Mouse (Mus musculus) limb, embryonic 13.5 days (tissue): ENCODE measurements around the gene Sox6. TPM values are rescaled to one million over a fixed set of nuclear protein-coding genes. Genes with fewer than 3 reads are reported as not detected.

Experiments
- ATAC-seq: fragments of 200-750 bp; cut with Nextera tagmentation; 2 replicates; pipeline ENCODE4 v1.8.0; 2017; ENCODE audit warnings: low read depth, moderate number of reproducible peaks, moderate TSS enrichment; ENCODE audit not compliant: low FRiP score
- H3K27ac ChIP-seq: fragments of 300-500 bp; sonication (generic); 2 replicates; pipeline ENCODE4 v1.5.1; 2015; ENCODE audit warnings: inconsistent platforms, mild to moderate bottlenecking, moderate library complexity
- H3K27me3 ChIP-seq: fragments of 300-500 bp; sonication (generic); 2 replicates; pipeline ENCODE4 v1.6.1; 2015; ENCODE audit warnings: mild to moderate bottlenecking, inconsistent platforms
- H3K36me3 ChIP-seq: fragments of 300-500 bp; sonication (generic); 2 replicates; pipeline ENCODE4 v1.6.1; 2015; ENCODE audit warnings: inconsistent platforms, mild to moderate bottlenecking, moderate library complexity
- H3K4me1 ChIP-seq: fragments of 300-500 bp; sonication (generic); 2 replicates; pipeline ENCODE4 v1.6.1; 2015; ENCODE audit warnings: inconsistent platforms
- H3K4me2 ChIP-seq: fragments of 300-500 bp; sonication (generic); replicated peaks from 2 replicates; pipeline ENCODE4 v1.6.1; 2015; ENCODE audit warnings: inconsistent platforms, mild to moderate bottlenecking, moderate library complexity
- H3K4me3 ChIP-seq: fragments of 300-500 bp; sonication (generic); 2 replicates; pipeline ENCODE4 v1.5.1; 2015; ENCODE audit warnings: moderate library complexity, mild to moderate bottlenecking, inconsistent platforms
- H3K9ac ChIP-seq: fragments of 300-500 bp; sonication (generic); 2 replicates; pipeline ENCODE4 v1.6.1; 2015; ENCODE audit warnings: mild to moderate bottlenecking, inconsistent platforms
- H3K9me3 ChIP-seq: fragments of 300-500 bp; sonication (generic); 2 replicates; pipeline ENCODE4 v1.6.1; 2016; ENCODE audit warnings: inconsistent platforms
- WGBS: fragments of 180-500 bp; shearing (Covaris S2); methylation state at CpG from one replicate; pipeline ENCODE4 v1.1.7; 2015; 5-methylcytosine and 5-hydroxymethylcytosine counted together
- polyA plus RNA-seq: library from polyadenylated mRNA; unstranded; fragments of >200 nt; fragmentation: Nextera tagmentation; extraction: Ambion mirVana; gene quantifications from 2 replicates; pipeline ENCODE4 v1.2.1, GENCODE M21; 2015

Sox6 gene
- polyA plus RNA-seq, 1 experiment from 2014 or later = 105 TPM

DNA sequence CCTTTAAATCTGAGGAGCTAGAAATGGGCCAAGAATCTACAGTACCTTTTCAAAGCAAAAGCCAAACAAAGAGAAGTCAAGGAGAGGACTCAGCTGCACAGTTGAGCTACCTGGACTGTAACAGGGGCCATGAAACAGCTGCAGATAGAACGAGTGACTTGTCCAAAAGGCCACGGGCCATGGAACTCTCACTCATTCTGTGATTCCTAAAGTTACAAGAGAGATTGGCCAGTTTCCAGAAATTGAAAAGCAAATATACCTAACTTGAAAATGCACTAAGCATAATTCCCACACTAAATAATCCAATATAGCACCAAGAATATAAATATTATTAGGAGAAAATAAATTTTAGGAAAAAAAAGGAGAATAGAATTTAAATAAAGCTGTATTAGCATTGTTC, 274.7 kb downstream of the Sox6 start:
- no peak overlapping the region for H3K9ac ChIP-seq
- no peaks in the 10 kb centered on the region for H3K27me3 ChIP-seq
- no peak overlapping the region for H3K4me3 ChIP-seq
- 0 out of 2 replicates have a peak, but pooled peaks cover 5% of the 10 kb centered on the region for H3K4me1 ChIP-seq
- H3K27ac ChIP-seq = no peak overlapping the region
- H3K4me2 ChIP-seq = no peak overlapping the region
- no peaks in the 10 kb centered on the region for H3K9me3 ChIP-seq
- ATAC-seq = no peak
- H3K36me3 ChIP-seq = no peaks in the 10 kb centered on the region
- 30% methylated on average over 2 of the region's 2 CpGs for WGBS

DNA sequence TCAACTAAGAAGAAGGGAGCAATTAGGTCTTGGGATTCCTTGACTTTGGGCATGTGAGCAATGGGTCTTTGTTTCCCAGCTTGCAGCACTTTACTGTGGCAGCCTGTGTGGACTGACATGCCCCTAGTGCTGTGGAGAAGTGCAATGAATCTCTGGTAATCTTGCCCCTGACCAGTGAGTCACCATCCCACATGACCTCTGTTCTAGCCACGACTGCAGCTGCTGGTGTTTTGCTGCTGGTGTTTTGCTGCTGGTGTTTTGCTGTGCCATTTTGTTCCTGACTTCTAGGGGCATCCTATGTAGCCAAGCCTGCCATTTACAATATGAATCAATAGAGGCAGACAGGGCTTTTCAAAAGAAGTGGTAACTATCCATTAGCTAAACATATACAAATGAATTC, 280.4 kb downstream of the Sox6 start:
- Histone ChIP-seq H3K27ac (no peak overlapping the region), H3K4me2 (no peak overlapping the region), H3K9ac (no peak overlapping the region), H3K4me3 (no peak overlapping the region), H3K27me3 (no peaks in the 10 kb centered on the region), H3K9me3 (no peaks in the 10 kb centered on the region), H3K4me1 (no peaks in the 10 kb centered on the region), H3K36me3 (no peaks in the 10 kb centered on the region)
- ATAC-seq = no peak
- 46% methylated on average over 1 of the region's 1 CpGs for WGBS

DNA sequence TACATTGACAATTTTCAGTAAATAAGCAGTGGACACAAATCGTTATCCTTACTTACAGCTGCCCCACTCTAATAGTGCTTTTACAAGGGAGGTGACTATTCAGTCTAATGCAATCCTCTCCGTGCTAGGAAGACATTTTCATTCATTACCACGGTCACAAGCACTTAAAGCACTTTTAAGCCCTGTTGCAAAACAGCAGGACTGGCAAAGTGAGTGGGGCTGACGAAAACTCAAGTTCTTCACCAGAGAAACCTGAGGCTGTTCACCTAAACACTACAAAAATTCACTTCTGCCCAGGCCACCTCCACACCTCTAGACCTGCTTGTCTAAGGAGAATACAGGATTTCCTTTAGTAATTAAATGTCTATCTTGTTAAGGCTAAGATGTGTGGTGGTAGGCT, 283.3 kb downstream of the Sox6 start:
- peaks cover 24% of the 10 kb centered on the region for H3K4me1 ChIP-seq
- H3K27me3 ChIP-seq = no peaks in the 10 kb centered on the region
- no peak overlapping the region for H3K27ac ChIP-seq
- H3K9me3 ChIP-seq = no peaks in the 10 kb centered on the region
- H3K36me3 ChIP-seq = no peaks in the 10 kb centered on the region
- WGBS = 23% methylated on average over 4 of the region's 4 CpGs
- no peak overlapping the region for H3K4me3 ChIP-seq
- no peak overlapping the region for H3K9ac ChIP-seq
- H3K4me2 ChIP-seq = no peak overlapping the region
- no peak for ATAC-seq

DNA sequence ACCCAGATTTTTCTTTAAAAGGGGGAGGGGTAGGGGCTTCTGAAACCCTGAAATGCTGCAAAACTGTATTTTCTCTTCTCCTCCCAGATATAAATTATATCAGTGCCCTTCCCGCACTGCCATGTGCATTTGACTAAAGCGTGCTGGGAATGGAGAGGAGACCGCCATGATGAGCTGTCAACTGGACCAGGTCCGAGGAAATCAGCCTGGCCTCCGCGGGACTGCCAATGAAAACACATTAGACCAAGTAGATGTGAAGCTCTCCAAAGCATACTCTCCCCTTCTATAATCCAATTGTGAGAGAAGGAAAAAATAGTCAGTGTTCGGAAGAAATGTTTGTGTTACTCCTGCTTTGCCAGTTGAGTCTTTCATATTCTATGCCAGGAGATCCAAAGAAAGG, 284.4 kb downstream of the Sox6 start:
- WGBS = 84% methylated on average over 7 of the region's 7 CpGs
- ATAC-seq = no peak

DNA sequence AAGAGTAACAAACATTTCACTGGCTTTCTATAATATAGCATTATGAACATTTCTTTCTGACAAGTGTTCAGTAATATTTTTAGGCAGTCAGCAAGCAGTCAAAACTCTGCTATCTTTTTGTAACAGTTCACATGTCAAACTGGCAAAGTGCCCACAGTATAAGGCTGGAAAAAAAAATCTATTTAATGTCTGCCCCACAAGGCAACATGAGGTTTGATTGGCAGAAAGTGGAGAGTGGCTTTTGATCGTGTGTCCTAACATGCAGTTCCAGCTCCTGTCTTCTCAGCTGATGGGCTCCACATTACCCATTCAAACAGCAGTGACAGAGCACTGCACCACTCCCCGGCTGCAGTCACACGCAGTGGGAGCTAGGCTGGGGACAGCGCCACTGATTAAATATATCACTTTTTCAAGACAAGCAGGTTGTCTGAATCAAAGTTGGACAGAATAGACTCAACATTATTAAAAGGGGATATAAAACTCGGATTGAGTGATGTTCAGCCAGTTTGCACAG, 286.4 kb downstream of the Sox6 start:
- WGBS = 22% methylated on average over 5 of the region's 5 CpGs

More for the DNA sequence above, 284.4 kb downstream of the Sox6 start:
- H3K4me1 ChIP-seq = peaks cover 26% of the 10 kb centered on the region
- H3K36me3 ChIP-seq = no peaks in the 10 kb centered on the region
- no peak overlapping the region for H3K27ac ChIP-seq
- no peaks in the 10 kb centered on the region for H3K9me3 ChIP-seq
- no peak overlapping the region for H3K4me2 ChIP-seq
- H3K27me3 ChIP-seq = no peaks in the 10 kb centered on the region
- no peak overlapping the region for H3K4me3 ChIP-seq
- H3K9ac ChIP-seq = no peak overlapping the region

DNA sequence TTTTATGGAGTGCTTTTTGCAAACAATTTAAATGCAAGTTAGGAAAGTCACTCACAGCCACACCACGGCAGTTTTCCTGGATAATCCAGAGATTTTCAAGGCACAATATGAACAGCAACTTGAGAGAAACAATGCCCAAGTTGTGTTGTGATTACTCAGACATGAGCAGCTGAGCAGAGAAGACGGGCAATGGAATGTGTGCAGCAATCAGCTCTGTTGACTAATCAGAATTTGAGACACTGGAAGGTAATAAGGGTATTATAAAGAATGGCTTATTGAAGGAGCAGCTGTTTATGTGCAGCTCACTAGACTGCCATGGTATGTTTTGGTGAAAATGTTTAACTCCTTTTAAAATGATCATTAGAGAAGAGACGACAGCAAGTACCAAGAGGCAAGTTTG, 287.5 kb downstream of the Sox6 start:
- Histone ChIP-seq H3K4me1 (peaks cover 30% of the 10 kb centered on the region), H3K9ac (no peak overlapping the region), H3K36me3 (no peaks in the 10 kb centered on the region), H3K4me2 (0 out of 2 replicates have a peak overlapping the region, but pooled peaks have one; percentile 3), H3K4me3 (no peak overlapping the region), H3K9me3 (no peaks in the 10 kb centered on the region), H3K27me3 (no peaks in the 10 kb centered on the region), H3K27ac (no peak overlapping the region)
- 17% methylated on average over 3 of the region's 3 CpGs for WGBS
- peak; percentile 32; the same call in 1 of the 2 replicates for ATAC-seq

More for the DNA sequence above, 286.4 kb downstream of the Sox6 start:
- H3K4me3 ChIP-seq = no peak overlapping the region
- H3K27ac ChIP-seq = no peak overlapping the region
- H3K4me1 ChIP-seq = peaks cover 30% of the 10 kb centered on the region
- no peaks in the 10 kb centered on the region for H3K36me3 ChIP-seq
- H3K27me3 ChIP-seq = no peaks in the 10 kb centered on the region
- no peak overlapping the region for H3K4me2 ChIP-seq
- ATAC-seq = no peak
- H3K9me3 ChIP-seq = no peaks in the 10 kb centered on the region
- no peak overlapping the region for H3K9ac ChIP-seq

DNA sequence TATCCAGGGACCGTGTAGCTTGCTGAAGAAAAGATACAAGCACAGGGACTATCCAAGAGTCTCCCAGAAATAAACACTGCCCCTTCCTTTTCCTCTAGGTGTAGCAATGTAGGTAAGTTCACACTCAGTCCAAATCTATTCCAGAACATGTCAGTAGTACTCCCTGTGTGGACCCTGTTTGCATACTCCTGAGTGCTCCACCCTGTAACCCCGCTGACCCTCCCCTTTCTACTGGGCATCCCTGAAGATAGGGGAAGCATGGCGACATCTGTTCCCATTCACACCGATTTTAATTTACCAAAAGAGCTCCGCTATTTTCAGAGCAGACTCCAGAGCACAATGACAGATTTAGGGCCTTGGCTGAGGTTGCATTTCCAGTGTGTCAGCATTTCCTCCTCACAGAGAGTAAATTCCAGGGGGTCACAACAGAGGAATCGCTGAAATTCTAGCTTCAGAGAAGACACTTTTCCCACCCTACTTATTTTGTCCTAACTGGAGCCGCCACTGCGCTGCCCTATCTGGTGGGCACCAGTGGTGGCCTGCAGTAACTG, 288.2 kb downstream of the Sox6 start:
- H3K4me2 ChIP-seq = peak overlapping the region; percentile 25; the same call in 1 of the 2 replicates
- no peaks in the 10 kb centered on the region for H3K36me3 ChIP-seq
- peaks cover 30% of the 10 kb centered on the region for H3K4me1 ChIP-seq
- WGBS = 25% methylated on average over 8 of the region's 8 CpGs
- no peaks in the 10 kb centered on the region for H3K27me3 ChIP-seq
- no peak overlapping the region for H3K4me3 ChIP-seq
- no peaks in the 10 kb centered on the region for H3K9me3 ChIP-seq
- H3K27ac ChIP-seq = no peak overlapping the region
- no peak overlapping the region for H3K9ac ChIP-seq
- ATAC-seq = peak; percentile 51; the same call in 1 of the 2 replicates

DNA sequence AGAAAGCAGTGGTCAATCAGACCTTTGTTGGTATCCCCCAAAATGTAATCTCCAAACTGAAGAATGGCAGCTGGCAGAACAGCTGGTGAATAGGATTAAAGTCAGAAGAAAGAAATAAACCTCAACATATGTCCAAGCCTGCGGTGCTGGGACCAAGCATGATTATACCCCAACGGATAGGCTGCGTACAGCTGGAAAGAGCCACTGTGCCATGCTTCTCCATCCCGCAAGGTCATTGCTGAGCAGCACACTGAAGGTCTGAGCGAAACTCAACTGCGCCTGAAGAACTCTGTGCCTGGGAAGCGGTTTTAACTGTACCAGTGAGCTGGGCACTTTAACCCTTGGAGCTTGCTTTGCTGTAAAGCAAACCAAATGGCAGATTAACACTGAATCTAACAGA, 291.1 kb downstream of the Sox6 start:
- ATAC-seq = peak; percentile 40; the same call in 1 of the 2 replicates
- no peaks in the 10 kb centered on the region for H3K9me3 ChIP-seq
- H3K4me2 ChIP-seq = no peak overlapping the region
- H3K27me3 ChIP-seq = no peaks in the 10 kb centered on the region
- H3K4me1 ChIP-seq = peaks cover 29% of the 10 kb centered on the region
- no peak overlapping the region for H3K9ac ChIP-seq
- WGBS = 67% methylated on average over 7 of the region's 7 CpGs
- no peak overlapping the region for H3K27ac ChIP-seq
- H3K36me3 ChIP-seq = no peaks in the 10 kb centered on the region
- no peak overlapping the region for H3K4me3 ChIP-seq

DNA sequence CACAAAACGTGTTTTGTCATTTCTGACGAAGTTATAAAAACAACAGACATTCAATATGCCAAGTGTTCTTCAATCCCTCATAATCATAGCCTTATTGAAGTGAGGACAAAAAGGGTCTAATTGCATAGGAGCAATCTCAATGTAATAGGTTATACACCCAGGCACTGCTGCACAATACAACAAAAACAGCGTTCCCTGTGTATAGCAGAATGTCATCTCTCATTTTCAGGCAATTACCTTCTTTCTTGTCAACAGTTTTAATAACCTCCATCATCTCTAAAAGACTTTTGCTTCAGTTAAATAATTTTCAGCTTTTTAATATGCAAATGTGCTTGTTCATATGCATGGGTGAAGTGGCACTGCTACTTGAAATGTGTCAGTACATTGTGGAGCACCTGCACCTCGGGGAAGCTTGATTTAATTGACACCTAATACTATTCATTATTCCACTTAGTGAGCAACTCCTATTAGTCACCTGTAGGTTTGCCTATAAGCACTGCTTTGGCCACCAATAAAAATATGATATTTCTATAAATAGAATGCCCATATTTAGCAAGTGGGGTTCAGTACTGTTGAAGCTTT, 292.8 kb downstream of the Sox6 start:
- Histone ChIP-seq H3K27ac (no peak overlapping the region), H3K36me3 (no peaks in the 10 kb centered on the region), H3K9ac (no peak overlapping the region), H3K9me3 (no peaks in the 10 kb centered on the region), H3K4me2 (no peak overlapping the region), H3K27me3 (no peaks in the 10 kb centered on the region), H3K4me3 (no peak overlapping the region), H3K4me1 (peaks cover 11% of the 10 kb centered on the region)
- WGBS = 79% methylated on average over 4 of the region's 4 CpGs
- ATAC-seq = no peak

DNA sequence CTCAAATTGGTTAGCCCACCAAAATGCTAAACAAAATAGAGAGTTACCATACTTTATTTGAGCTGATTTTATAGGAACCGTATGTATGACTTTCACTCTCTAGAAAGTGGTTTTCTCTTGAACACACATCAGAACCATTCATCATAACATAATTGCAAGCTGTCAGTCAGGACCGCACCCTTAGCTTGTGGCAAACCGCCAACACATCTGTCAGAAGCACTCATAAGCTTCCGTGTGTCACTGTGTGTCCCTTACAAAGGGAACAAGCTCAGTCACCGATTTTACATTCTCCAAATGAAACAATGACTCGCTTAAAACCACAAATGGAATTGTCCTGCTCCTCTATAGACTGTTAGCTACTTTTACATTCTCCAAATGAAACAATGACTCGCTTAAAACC, 304.5 kb downstream of the Sox6 start:
- no peaks in the 10 kb centered on the region for H3K27me3 ChIP-seq
- no peak overlapping the region for H3K4me2 ChIP-seq
- H3K4me1 ChIP-seq = no peaks in the 10 kb centered on the region
- no peaks in the 10 kb centered on the region for H3K36me3 ChIP-seq
- H3K9me3 ChIP-seq = no peaks in the 10 kb centered on the region
- no peak overlapping the region for H3K27ac ChIP-seq
- ATAC-seq = no peak
- H3K4me3 ChIP-seq = no peak overlapping the region
- no peak overlapping the region for H3K9ac ChIP-seq
- 65% methylated on average over 7 of the region's 7 CpGs for WGBS

DNA sequence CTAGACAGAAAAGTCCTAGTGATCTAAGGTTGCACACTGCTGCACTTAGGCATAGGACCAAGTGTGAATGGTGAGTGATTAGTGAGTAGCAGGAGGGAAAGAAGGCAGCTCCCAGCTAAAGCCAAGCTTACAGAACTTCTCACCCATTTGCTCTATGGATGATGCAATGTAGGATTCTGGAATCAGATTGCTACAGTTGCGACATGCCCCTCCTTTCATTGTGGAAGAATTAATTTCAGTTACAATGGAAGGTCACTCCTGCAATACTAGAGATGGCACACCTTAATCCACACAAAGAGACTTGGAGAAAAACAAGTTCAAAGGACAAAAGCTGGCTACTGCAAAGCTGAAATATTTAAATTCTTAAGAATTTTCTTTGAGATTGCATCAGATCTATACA, 305.8 kb downstream of the Sox6 start:
- no peaks in the 10 kb centered on the region for H3K36me3 ChIP-seq
- H3K9me3 ChIP-seq = no peaks in the 10 kb centered on the region
- H3K27me3 ChIP-seq = no peaks in the 10 kb centered on the region
- no peak for ATAC-seq
- H3K9ac ChIP-seq = no peak overlapping the region
- H3K4me2 ChIP-seq = no peak overlapping the region
- H3K4me1 ChIP-seq = no peaks in the 10 kb centered on the region
- no peak overlapping the region for H3K4me3 ChIP-seq
- 79% methylated on average over 1 of the region's 1 CpGs for WGBS
- no peak overlapping the region for H3K27ac ChIP-seq

DNA sequence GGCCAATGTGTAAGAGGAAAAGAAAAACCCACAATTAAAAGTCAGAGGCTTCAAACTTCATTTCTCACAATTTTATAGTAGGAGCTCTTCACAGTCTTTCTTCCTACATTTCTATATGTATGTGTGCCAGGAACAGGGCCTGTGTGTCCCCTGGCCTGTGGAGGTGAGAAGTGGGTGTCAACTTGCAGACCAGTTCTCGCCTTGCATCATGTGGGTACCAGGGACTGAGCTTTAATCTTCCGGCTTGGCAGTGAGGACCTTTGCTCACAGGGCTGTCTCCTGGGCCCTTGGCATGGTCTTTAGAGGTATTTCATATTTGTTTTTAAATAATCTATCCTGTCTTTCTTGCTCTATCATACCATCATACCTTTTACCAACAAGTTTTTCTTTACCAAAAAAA, 311.8 kb downstream of the Sox6 start:
- peaks cover 7% of the 10 kb centered on the region for H3K4me1 ChIP-seq
- no peaks in the 10 kb centered on the region for H3K36me3 ChIP-seq
- no peak overlapping the region for H3K27ac ChIP-seq
- no peak overlapping the region for H3K4me3 ChIP-seq
- no peaks in the 10 kb centered on the region for H3K27me3 ChIP-seq
- 65% methylated on average over 2 of the region's 2 CpGs for WGBS
- no peak overlapping the region for H3K4me2 ChIP-seq
- ATAC-seq = no peak
- H3K9me3 ChIP-seq = no peaks in the 10 kb centered on the region
- H3K9ac ChIP-seq = no peak overlapping the region

DNA sequence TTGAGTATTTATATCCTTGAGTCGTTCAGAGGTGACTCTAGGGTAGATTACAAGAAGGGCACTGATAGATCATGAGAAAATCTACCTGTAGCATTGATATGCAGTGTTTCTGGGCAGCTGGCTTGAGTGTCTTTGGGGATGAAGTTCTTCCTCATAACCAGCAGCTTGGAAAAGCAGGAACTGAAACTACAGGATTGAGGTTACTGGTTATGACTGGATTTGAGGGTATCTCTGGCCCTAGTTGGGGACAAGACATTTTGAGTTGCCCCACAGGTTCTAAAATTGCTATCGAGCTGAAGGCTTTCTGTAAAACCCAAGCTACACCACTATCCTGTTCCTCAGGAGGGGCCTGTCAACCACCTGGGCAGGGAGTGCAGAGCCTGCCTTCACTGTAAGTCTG, 314.2 kb downstream of the Sox6 start:
- Histone ChIP-seq H3K4me2 (no peak overlapping the region), H3K4me3 (no peak overlapping the region), H3K36me3 (no peaks in the 10 kb centered on the region), H3K27ac (no peak overlapping the region), H3K27me3 (no peaks in the 10 kb centered on the region), H3K4me1 (peaks cover 13% of the 10 kb centered on the region), H3K9ac (no peak overlapping the region), H3K9me3 (no peaks in the 10 kb centered on the region)
- WGBS = 83% methylated on average over 2 of the region's 2 CpGs
- no peak for ATAC-seq
